Mouse (Mus musculus) G1E (cell line): ENCODE measurements around the gene Nell2.

Source experiments
- CTCF ChIP-seq: IDR thresholded peaks from 2 replicates; pipeline ENCODE4 v1.5.1; 2012; ENCODE audit warnings: low read depth, low read length, inconsistent platforms, mixed read lengths
- GATA2 ChIP-seq: IDR thresholded peaks from 2 replicates; pipeline ENCODE4 v1.6.1; 2012; ENCODE audit warnings: low read depth, low read length, inconsistent platforms, borderline replicate concordance
- TAL1 ChIP-seq: conservative IDR thresholded peaks from 2 replicates; pipeline ENCODE4 v1.6.1; 2012; ENCODE audit warnings: low read depth, low read length, inconsistent platforms, mixed read lengths

DNA sequence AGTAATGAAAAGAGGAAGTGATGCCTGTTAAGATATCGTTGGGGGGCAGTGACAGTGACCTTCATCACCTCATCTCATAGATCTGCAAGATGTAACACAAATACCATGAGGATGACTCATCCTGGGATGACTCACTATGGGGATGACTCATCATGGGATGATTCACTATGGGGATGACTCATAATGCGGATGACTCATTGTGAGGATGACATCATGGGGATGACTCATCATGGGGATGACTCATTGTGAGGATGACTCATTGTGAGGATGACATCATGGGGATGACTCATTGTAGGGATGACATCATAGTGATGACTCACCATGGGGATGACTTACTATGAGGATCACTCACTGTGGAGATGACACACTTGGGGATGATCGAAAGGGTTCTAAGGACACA lies 251.8 kb downstream of the Nell2 start:
- no peak for TF ChIP-seq CTCF
- TF ChIP-seq TAL1 = no peak
- no peak for TF ChIP-seq GATA2
